Mouse (Mus musculus): ENCODE results near the gene Kif1c.
"Not testable (repeated sequence)": the region's sequence is repeated elsewhere in the genome, so short reads cannot be mapped to it uniquely, and the experiment has no call there.

Gene Kif1c

GRCm38 (mm10) chr11:70742581-70743459 is 42.5 kb downstream of the Kif1c start:
- peak; percentile 67 to 71 for DNase-seq (ENCODE audit: low spot score in 2 of 2)

DNA sequence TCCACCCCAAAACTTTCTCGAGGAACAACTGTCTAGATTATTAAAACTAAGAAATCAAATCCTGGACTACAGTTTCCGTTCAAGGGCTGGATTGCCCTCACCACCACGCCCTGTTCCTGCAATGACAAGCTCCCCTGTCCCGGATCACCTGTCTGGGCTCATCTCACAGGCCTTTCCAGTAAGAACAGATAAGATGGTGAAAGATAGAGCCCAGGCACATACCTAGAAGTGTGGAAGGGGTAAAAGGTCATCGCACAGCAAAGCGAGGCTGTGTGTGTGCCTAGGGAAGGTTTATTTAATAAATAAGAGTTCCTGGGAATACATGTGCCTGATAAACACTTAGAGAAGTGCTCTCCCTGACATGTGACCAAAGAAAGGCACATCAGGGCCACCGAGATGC is 45.3 kb downstream of the Kif1c start:
- DNase-seq (ENCODE audit: low spot score in 2 of 2): no peak

DNA sequence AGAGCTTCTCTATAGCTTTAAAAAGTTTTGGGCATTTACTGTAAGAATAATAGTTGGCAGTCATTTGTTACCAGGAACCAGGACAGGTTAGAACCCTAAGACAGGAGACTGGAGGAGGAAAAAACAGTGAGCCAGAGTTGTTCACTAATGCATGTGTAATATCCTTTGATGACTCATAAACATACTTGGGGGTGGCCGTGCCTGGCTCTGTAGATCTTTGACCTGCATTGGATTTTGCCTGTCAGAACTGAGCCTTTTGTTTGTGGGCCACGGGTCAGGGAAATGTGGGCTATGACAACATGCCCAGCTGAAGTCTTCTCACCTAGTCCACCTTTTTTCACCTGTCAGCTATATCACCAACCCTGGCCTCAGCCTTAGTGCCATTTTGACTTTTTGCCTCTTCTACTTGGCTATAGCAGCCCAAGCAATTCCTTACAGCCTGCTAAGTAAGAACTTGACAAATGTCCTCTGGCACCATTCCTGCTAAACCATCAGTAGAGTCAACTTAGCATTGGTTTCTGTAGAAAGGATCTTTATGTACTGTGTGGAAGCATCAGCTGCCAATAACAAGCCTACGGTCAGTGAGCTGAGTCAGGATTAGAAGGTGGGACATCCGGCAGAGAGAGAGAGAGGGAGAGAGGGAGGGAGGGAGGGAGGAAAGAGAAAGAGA is 47.7 kb downstream of the Kif1c start:
- DNase-seq (ENCODE audit: low spot score in 2 of 2): no peak

GRCm38 (mm10) chr11:70752337-70753017 is 52.1 kb downstream of the Kif1c start:
- no peak for DNase-seq (ENCODE audit: low spot score in 2 of 2)

DNA sequence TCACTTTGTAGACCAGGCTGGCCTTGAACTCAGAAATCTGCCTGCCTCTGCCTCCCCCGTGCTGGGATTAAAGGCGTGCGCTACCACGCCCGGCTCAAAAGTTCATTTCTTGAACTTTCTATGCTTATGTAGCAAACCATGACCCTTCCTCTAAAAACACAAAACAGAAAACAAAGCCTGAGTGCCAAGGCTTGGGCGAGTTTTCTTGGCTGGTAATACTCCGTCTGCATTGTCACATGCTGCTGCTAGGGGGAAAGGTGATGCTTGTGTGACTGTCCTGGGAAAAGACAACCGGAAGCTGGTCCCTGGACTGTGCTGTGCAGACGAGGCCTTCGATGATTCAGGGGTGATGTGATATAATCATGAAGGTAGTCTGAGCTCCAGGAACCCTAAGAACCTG is 52.8 kb downstream of the Kif1c start:
- DNase-seq (ENCODE audit: low spot score in 2 of 2): no peak

GRCm38 (mm10) chr11:70754476-70754875 is 54.1 kb downstream of the Kif1c start:
- no peak for DNase-seq (ENCODE audit: low spot score in 2 of 2)

DNA sequence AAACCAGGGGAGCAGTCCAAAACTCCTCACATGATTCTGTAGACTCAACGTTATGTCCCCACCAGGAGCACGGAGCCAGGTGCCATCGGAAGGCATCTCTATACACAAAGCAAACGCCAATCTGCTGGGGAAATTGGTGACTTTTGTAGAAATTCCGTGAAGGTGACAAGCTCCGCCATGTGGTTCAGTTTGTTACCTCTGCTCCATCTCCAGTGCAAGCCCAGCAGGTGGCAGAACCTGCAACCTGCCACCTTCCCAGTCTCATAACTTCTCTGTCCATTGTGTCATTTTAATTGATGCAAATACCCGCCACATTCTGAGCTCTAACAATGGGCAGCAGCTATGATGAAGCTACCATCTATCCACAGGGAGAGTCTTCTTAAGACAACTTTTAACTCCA is 54.6 kb downstream of the Kif1c start:
- DNase-seq (ENCODE audit: low spot score in 2 of 2): no peak

DNA sequence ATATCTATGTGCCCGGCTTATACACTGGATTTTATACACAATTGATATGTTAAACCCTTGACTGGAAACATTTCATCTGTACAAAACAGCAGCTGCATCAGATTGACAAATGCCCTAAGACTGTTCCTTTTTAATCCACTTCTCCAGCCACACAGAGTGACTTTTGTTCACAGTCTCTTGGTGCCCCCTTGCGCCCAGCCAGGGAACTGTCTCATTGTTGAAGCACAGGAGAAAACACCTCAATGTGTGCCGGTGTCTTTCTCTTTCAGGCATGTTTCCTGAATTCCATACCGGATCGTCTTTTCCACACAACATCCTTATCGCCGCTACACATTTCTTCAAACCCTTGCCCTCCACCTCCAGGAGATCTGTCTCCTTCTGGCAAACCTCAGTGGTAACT is 55.3 kb downstream of the Kif1c start:
- DNase-seq (ENCODE audit: low spot score in 2 of 2): peak; percentile 77 to 91

- not testable (repeated sequence) for DNase-seq (ENCODE audit: low spot score in 2 of 2)
Measured at GRCm38 (mm10) chr11:70760446-70760845, 60.1 kb downstream of the Kif1c start.

- DNase-seq (ENCODE audit: low spot score in 2 of 2): no peak
Measured at GRCm38 (mm10) chr11:70762641-70763040, 62.3 kb downstream of the Kif1c start.

DNA sequence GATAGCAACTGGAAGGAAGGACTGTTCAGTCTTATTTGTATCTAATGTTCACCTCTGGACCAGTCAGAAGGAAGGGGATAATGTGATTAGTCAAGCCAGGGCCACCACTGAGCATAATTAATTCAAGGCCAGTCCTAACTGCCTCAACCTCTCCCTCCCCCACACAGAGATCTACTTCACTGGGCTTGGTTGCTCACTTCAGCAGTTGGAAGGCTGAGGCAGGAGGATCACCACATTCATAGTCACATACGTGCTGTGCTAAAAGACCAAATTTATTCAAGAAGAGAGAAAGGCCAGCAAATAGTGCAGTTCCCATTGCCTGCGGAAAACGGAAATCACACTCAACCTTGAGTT is 63.2 kb downstream of the Kif1c start:
- DNase-seq (ENCODE audit: low spot score in 2 of 2): no peak

- DNase-seq (ENCODE audit: low spot score in 2 of 2): peak; percentile 87 to 91
Measured at GRCm38 (mm10) chr11:70763936-70764808, 63.8 kb downstream of the Kif1c start, which contains the start of gene Zfp3. Zfp3 (plus strand) TSS chr11:70764209.

- no peak for DNase-seq (ENCODE audit: low spot score in 2 of 2)
Measured at GRCm38 (mm10) chr11:70765776-70766445, 65.6 kb downstream of the Kif1c start.

DNA sequence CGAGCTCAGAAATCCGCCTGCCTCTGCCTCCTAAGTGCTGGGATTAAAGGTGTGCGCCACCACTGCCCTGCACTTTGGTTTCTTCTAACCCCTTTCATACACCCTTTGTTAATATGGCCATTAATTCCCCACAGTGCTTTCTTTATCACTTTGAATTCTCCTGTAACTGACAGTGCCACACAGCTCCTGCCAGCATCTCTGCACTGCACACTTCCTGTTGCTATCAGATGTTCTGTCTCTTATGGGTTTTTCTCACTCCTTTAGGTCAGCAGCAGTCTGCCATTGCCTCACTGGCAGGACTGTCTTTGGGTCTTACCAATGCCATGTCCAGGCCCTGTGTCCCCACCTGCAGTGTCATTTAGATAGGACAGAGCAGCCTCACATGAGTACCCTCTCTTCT is 70.5 kb downstream of the Kif1c start:
- no peak for DNase-seq (ENCODE audit: low spot score in 2 of 2)

GRCm38 (mm10) chr11:70776830-70777571 is 76.7 kb downstream of the Kif1c start:
- DNase-seq (ENCODE audit: low spot score in 2 of 2): peak; percentile 81 to 82

DNA sequence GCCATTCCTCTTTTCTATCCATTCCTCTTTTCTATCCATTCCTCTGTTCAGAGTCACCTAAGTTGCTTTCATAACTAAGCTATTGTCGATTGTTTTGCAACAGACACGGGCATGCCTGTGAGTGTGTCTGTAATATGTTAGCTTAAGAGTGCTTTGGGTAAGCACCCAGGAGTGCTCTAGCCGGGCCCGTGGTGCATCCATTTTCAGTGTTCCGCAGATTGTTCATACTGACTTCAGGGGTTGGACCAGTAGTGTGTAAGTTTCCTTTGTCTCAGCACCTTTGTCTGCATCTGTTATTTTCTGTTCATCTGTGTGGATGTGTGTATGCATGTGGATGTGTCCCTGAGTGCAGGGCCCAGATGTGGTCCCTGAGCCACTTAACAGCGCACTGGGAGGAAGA is 77.3 kb downstream of the Kif1c start:
- DNase-seq (ENCODE audit: low spot score in 2 of 2): no peak

GRCm38 (mm10) chr11:70778058-70778457 is 77.7 kb downstream of the Kif1c start:
- not testable (repeated sequence) for DNase-seq (ENCODE audit: low spot score in 2 of 2)

Measured in right cerebral cortex, postnatal 10 days (tissue).